Mouse (Mus musculus) splenic B cell, adult 2 months (primary cell): Measurements from ENCODE around the gene S100a10.
"Not testable (repeated sequence)": the region's sequence is repeated elsewhere in the genome, so short reads cannot be mapped to it uniquely, and the experiment has no call there.

Source experiments
- DNase-seq: peaks from one replicate; pipeline ENCODE4 v3.0.0-alpha.2; 2011; ENCODE audit warnings: low read depth, low spot score
- H3K27me3 ChIP-seq: 2 replicates; pipeline ENCODE4 v1.6.1; 2012; ENCODE audit warnings: mild to moderate bottlenecking, low read length, moderate library complexity, mixed read lengths; ENCODE audit not compliant: control insufficient read depth, poor library complexity, insufficient read depth, severe bottlenecking
- H3K36me3 ChIP-seq: 2 replicates; pipeline ENCODE4 v1.6.1; 2012; ENCODE audit warnings: mild to moderate bottlenecking, low read length, moderate library complexity, mixed read lengths; ENCODE audit not compliant: control insufficient read depth, poor library complexity, insufficient read depth, severe bottlenecking

The S100a10 gene

GRCm38 (mm10) chr3:93580946-93581345, 26.1 kb downstream of the S100a10 start:
- DNase-seq = no peak
- no peaks in the 10 kb centered on the region for H3K36me3 ChIP-seq
- H3K27me3 ChIP-seq = no peaks in the 10 kb centered on the region; the same call in 1 of the 2 replicates

DNA sequence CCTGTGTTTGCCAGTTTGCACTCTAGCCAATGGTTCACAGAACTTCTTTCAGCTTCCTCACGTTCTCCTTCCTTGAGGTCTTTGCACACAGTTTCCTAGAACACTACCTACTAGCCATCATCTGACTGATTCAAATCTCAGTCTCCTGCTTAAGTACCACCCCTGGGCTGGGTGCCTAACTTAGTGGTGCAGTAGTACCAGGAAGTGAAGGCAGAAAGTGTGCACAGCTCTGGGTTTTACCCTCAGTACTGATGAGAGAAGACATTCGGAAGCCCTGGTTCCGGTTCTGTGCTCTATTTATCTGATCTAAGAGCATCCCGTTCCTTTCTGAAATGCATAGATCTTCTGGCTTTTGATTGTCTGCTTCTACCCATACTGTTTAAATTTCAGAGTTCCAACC, 26.8 kb downstream of the S100a10 start:
- Histone ChIP-seq H3K27me3 (no peaks in the 10 kb centered on the region; the same call in 1 of the 2 replicates), H3K36me3 (no peaks in the 10 kb centered on the region)
- DNase-seq = no peak

- Histone ChIP-seq H3K27me3 (no peaks in the 10 kb centered on the region; the same call in 1 of the 2 replicates), H3K36me3 (no peaks in the 10 kb centered on the region)
- DNase-seq = no peak
These were observed 28.2 kb downstream of the S100a10 start for GRCm38 (mm10) chr3:93583056-93583455.

DNA sequence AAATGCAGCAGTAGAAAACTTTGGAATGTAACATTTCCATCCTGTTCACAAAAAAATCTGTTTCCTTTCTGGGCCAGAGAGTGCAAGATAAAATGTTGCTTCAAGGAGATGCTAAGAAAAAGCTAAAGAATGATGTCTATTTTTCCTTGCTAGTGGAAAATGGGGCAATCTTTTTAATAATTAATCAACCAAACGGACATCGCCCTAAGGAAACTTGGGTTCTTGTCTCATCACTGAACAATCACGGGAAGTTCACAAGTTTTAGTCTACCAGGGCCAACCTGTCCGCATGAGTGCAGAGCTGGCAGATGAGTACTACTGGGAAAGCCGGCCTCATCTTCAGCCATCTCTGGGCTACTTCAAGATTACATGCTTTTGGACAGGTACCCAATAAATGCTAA, 34.7 kb downstream of the S100a10 start:
- Histone ChIP-seq H3K27me3 (no peaks in the 10 kb centered on the region), H3K36me3 (no peaks in the 10 kb centered on the region)
- DNase-seq = no peak

DNA sequence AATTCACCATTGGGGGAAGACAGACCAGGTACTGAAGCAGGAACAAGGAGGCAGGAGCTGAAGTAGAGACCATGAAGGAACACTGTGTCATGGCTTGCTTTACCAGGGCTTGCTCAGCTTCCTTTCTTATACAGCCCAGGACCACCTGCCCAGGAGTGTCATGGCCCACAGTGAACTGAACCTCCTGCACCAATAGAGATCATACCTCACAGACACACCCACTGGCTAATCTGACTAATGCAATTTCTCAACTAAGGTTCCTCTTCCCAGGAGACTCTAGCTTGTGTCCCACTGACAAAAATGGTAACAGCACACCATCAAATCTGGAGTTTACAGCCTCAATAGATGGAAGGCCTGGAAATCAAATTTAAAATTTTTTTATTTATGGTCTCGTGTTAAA, 35.4 kb downstream of the S100a10 start:
- H3K27me3 ChIP-seq = no peaks in the 10 kb centered on the region
- no peak for DNase-seq
- no peaks in the 10 kb centered on the region for H3K36me3 ChIP-seq

- no peaks in the 10 kb centered on the region for H3K36me3 ChIP-seq
- no peak for DNase-seq
- H3K27me3 ChIP-seq = no peaks in the 10 kb centered on the region
These were observed 37.2 kb downstream of the S100a10 start for GRCm38 (mm10) chr3:93592100-93592499.

GRCm38 (mm10) chr3:93592976-93593375, 38.1 kb downstream of the S100a10 start:
- Histone ChIP-seq H3K36me3 (no peaks in the 10 kb centered on the region), H3K27me3 (no peaks in the 10 kb centered on the region)
- no peak for DNase-seq

DNA sequence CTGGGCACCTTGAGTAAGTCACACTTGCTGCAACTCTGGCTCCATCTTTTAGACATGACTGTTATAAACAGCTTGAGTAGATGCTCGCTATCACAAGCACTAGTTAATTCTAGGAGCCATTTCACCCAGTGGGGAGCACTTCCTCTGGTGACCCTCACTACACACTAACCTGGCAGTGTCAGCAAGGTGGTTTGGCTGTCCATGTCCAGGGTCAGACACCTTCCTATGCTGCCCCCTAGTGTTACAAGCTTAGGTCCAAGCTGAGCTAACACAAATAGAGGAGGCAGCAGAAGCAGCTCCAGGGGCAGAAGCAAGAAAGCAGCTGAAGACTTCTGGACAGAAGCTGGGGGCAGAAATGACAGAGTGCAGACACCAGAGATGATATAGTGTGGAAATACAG, 38.6 kb downstream of the S100a10 start:
- DNase-seq = peak; percentile 74
- Histone ChIP-seq H3K27me3 (no peaks in the 10 kb centered on the region), H3K36me3 (no peaks in the 10 kb centered on the region)

- Histone ChIP-seq H3K27me3 (no peaks in the 10 kb centered on the region), H3K36me3 (no peaks in the 10 kb centered on the region)
- DNase-seq = no peak
These were observed 41.8 kb downstream of the S100a10 start for GRCm38 (mm10) chr3:93596632-93597031.

DNA sequence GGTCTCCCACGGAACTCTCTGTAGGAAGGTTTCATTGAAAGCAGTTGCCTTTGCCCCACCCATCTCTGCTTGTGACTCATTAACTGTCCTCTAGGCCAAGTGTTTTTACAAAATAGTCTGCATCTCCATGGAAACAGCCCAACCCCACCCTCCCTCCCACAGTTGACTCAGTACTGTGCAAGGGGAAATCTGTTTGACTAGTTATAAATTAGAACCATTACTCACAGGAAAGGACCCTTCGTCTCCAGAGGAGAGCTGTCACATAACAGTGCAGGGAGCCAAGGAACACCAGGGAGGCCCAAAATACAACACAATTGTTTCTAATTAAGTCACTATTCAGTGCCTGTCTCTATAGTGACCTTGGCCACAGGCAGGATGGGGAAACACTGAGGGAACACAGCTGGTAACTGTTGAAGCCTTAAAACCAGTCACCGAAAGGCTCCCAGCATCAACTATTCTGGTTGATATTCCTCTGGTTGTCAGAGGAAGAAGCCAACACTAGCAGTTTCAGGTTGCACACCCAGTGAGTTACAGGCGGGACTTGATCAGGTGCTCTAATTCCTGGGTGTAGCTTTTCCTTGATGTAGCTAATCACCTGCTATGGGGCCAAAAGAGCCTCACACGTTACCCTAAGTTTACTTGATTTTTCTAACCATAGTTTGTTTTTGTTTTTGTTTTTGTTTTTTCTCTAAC, 42.5 kb downstream of the S100a10 start:
- no peaks in the 10 kb centered on the region for H3K27me3 ChIP-seq
- DNase-seq = peak; percentile 67
- H3K36me3 ChIP-seq = no peaks in the 10 kb centered on the region

- H3K36me3 ChIP-seq = no peaks in the 10 kb centered on the region
- no peak for DNase-seq
These were observed 43.1 kb downstream of the S100a10 start for GRCm38 (mm10) chr3:93597970-93598369.

GRCm38 (mm10) chr3:93600206-93600605, 45.3 kb downstream of the S100a10 start:
- no peaks in the 10 kb centered on the region for H3K27me3 ChIP-seq

More at GRCm38 (mm10) chr3:93597970-93598369, 43.1 kb downstream of the S100a10 start:
- no peaks in the 10 kb centered on the region for H3K27me3 ChIP-seq

DNA sequence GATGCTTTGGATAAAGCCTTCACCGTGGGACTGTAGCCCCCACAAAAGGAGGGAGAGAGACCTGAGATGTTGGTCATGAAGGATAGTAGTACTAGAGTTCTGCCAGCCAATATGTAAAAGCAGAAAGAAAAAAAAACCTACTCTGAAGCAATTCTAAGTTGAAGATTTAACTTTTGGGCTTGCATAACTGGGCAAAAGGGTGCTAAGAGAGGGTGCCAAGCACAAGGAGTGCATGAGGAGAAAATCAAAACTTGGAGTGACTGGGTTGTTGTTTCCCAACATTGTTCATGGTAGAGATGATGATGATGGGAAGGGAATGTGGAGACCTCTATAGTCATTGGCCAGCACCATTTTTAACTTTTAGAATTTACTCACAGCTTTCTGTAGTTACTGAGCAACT, 47.0 kb downstream of the S100a10 start:
- H3K27me3 ChIP-seq = no peaks in the 10 kb centered on the region

More at GRCm38 (mm10) chr3:93600206-93600605, 45.3 kb downstream of the S100a10 start:
- no peak for DNase-seq
- no peaks in the 10 kb centered on the region for H3K36me3 ChIP-seq

GRCm38 (mm10) chr3:93608970-93609369, 54.1 kb downstream of the S100a10 start:
- not testable (repeated sequence) for H3K36me3 ChIP-seq
- DNase-seq = peak; percentile 66

More for the DNA sequence above, 47.0 kb downstream of the S100a10 start:
- no peak for DNase-seq
- no peaks in the 10 kb centered on the region for H3K36me3 ChIP-seq

More at GRCm38 (mm10) chr3:93608970-93609369, 54.1 kb downstream of the S100a10 start:
- H3K27me3 ChIP-seq = not testable (repeated sequence)
